Comparison of ENCODE assay signal across 28 mouse cellular contexts in genomic region chr16:21735638-21736037, GRCm38 (mm10). TPM values are rescaled to one million over a fixed set of nuclear protein-coding genes. Genes with fewer than 3 reads are reported as not detected.
"Had no signal": no experiment of that assay in that cellular context is flagged by ENCODE, and none has a peak within 500 bp of the region (broad histone marks: within the 10 kb centered on the region; RNA-seq: fewer than 3 reads in every experiment).

No protein-coding gene starts in this region.

- ATAC-seq: forebrain, embryonic 13.5 days; forebrain, embryonic 14.5 days; forebrain, embryonic 16.5 days; forebrain, postnatal 0 days had no signal

- DNase-seq: cerebellum, adult 9-10 months; cerebellum, adult 9-11 months; cerebellum, postnatal 10 days; cerebellum, postnatal 14 days; cerebellum, postnatal 25 days; cerebellum, postnatal 36 days; embryo, embryonic 11 days; forebrain, postnatal 0 days; gastrocnemius, adult 2 months; gastrocnemius, postnatal 10 days; gastrocnemius, postnatal 14 days; gastrocnemius, postnatal 25 days; gastrocnemius, postnatal 36 days; heart, adult 11 months; heart, adult 18-20 months; heart, adult 2 months had no signal

- H3K9ac ChIP-seq: embryonic facial prominence, embryonic 12.5 days; embryonic facial prominence, embryonic 13.5 days; embryonic facial prominence, embryonic 15.5 days; forebrain, embryonic 12.5 days; forebrain, embryonic 13.5 days; forebrain, postnatal 0 days had no signal

- H3K4me1 ChIP-seq: embryonic facial prominence, embryonic 10.5 days; embryonic facial prominence, embryonic 12.5 days; embryonic facial prominence, embryonic 13.5 days; embryonic facial prominence, embryonic 15.5 days; forebrain, embryonic 10.5 days; forebrain, embryonic 12.5 days; forebrain, embryonic 13.5 days; heart, embryonic 10.5 days had no signal

- H3K9me3 ChIP-seq: embryonic facial prominence, embryonic 10.5 days; embryonic facial prominence, embryonic 12.5 days; embryonic facial prominence, embryonic 13.5 days; embryonic facial prominence, embryonic 15.5 days; forebrain, embryonic 10.5 days; forebrain, embryonic 12.5 days; forebrain, embryonic 13.5 days; heart, embryonic 10.5 days had no signal

- H3K36me3 ChIP-seq: embryonic facial prominence, embryonic 10.5 days; embryonic facial prominence, embryonic 12.5 days; embryonic facial prominence, embryonic 13.5 days; embryonic facial prominence, embryonic 15.5 days; forebrain, embryonic 10.5 days; forebrain, embryonic 12.5 days; heart, embryonic 10.5 days had no signal

- H3K4me3 ChIP-seq: embryonic facial prominence, embryonic 10.5 days; embryonic facial prominence, embryonic 12.5 days; embryonic facial prominence, embryonic 13.5 days; embryonic facial prominence, embryonic 15.5 days; erythroblast, embryonic 14.5 days; forebrain, embryonic 10.5 days; forebrain, embryonic 12.5 days; forebrain, embryonic 13.5 days; gastrocnemius, adult 2 months; heart, adult 2 months; heart, embryonic 10.5 days had no signal

- H3K27me3 ChIP-seq: embryonic facial prominence, embryonic 12.5 days; embryonic facial prominence, embryonic 13.5 days; embryonic facial prominence, embryonic 15.5 days; forebrain, embryonic 12.5 days; forebrain, embryonic 13.5 days had no signal

- H3K27ac ChIP-seq: embryonic facial prominence, embryonic 10.5 days; embryonic facial prominence, embryonic 12.5 days; embryonic facial prominence, embryonic 13.5 days; embryonic facial prominence, embryonic 15.5 days; forebrain, embryonic 10.5 days; forebrain, embryonic 12.5 days; forebrain, embryonic 13.5 days; gastrocnemius, adult 2 months; heart, adult 2 months; heart, embryonic 10.5 days had no signal

- H3K4me2 ChIP-seq: embryonic facial prominence, embryonic 12.5 days; embryonic facial prominence, embryonic 13.5 days; embryonic facial prominence, embryonic 15.5 days; forebrain, embryonic 12.5 days; forebrain, embryonic 13.5 days had no signal

RNA-seq across cellular contexts. Expression of gene 2510009E07Rik, which starts 41.2 kb away (rescaled TPM):
- polyA plus RNA-seq: erythroblast, embryonic 14.5 days had no signal

RNA-seq across cellular contexts. Expression of gene Map3k13, which starts 58.5 kb away (rescaled TPM):
- total RNA-seq: granulocyte monocyte progenitor cell, adult 5-6 weeks had no signal
